Mouse (Mus musculus) brain, adult 2 months (tissue): ENCODE measurements at regions not wholly inside any gene's neighbourhood (a gene's known extent, or its start where the extent isn't known, plus 50 kb on each side); places are given as distances from the start of the nearest gene placed in this dataset.
"Not testable (repeated sequence)": the region's sequence is repeated elsewhere in the genome, so short reads cannot be mapped to it uniquely, and the experiment has no call there.

Experiments used
- DNase-seq: peaks from one replicate; pipeline ENCODE4 v3.0.0; 2011; ENCODE audit warnings: low read depth, low spot score

GRCm38 (mm10) chr5:55677811-55678210 lies 1679.5 kb downstream of the Stim2 start:
- not testable (repeated sequence) for DNase-seq

DNA sequence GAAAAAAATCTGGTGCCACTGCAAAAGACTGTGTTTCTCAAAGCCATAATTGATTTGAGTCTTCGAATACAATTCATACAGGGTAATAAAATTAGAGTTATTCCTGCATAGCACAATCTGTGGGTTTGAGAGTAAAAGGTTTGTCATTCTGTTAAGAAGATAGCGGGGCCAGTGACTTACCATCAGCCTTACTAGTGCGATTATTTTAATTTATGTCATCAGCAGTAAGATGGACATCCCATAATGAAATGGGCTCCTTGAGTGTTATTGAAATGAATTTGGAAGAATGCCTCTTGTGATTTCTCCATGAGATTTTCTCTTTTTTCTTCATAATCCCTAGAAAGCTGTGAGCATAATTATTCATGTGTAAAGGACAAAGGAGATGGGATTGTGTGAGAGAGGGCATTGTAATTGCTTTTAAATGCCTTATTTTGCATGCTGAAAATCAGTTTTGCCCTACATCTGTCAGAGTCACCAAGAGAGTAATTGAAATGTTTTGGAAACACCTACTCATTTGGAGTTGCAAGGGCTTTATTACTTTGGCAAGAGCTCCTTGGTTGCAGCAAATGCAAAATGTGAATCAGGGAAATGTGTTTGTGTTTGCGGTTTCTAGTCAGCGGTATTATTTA lies 1692.9 kb downstream of the Stim2 start:
- DNase-seq: peak; percentile 13

DNA sequence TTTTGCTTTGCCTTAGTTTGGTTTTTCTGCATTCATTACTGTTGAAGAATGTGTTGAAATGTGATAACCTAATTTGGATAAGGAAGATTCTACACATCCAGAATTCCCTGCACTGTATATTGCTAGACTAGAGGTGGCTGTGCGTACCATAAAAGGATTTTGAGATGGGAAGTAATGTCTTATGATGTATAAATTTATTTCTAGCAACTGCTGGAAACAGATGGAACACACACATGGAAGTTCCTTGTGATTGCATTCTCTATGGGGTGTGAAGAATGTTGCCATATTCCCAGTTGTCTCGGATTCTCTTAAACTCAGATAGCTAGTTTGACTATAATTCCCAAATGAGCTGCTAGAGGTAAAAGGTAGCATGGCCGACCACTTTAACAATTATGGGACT lies 1706.2 kb downstream of the Stim2 start:
- DNase-seq: peak; percentile 61

DNA sequence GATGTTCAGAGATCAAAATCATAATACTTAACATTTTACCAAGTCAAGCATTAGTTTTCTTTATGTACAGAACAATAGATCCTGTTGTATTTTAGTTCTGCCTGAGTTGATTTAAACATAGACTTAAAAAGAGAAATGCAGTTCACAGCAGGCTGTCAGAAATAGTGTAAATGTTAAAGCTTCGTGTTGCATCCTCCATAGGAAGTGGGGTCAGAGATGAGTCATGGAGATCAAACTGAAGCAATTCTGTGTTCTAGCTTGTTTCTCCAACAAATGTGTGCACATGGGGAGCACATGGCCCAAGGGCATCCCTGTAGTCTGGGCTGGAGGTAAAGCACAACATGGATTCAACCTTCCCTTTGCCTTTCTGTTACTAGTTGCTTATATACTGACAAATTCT lies 1713.5 kb downstream of the Stim2 start:
- DNase-seq: no peak

- no peak for DNase-seq
Observed at GRCm38 (mm10) chr5:55735143-55735542, 1736.8 kb downstream of the Stim2 start.

- no peak for DNase-seq
Observed at GRCm38 (mm10) chr5:55761777-55762176, 1763.5 kb downstream of the Stim2 start.

- no peak for DNase-seq
Observed at GRCm38 (mm10) chr5:55791755-55792629, 1793.7 kb downstream of the Stim2 start.

GRCm38 (mm10) chr5:55792717-55793116 lies 1794.4 kb downstream of the Stim2 start:
- DNase-seq: no peak
